Mouse (Mus musculus): ENCODE measurements at regions not wholly inside any gene's neighbourhood (a gene's known extent, or its start where the extent isn't known, plus 50 kb on each side); places are given as distances from the start of the nearest gene placed in this dataset.
"Not testable (repeated sequence)": the region's sequence is repeated elsewhere in the genome, so short reads cannot be mapped to it uniquely, and the experiment has no call there.

- DNase-seq (ENCODE audit: low spot score): peak; percentile 67
Measured at GRCm38 (mm10) chr10:86636953-86637376, 68.3 kb downstream of the Hsp90b1 start.

GRCm38 (mm10) chr10:86636515-86636914, 68.8 kb downstream of the Hsp90b1 start:
- DNase-seq (ENCODE audit: low spot score): not testable (repeated sequence)

GRCm38 (mm10) chr10:86626734-86627133, 78.6 kb downstream of the Hsp90b1 start:
- DNase-seq (ENCODE audit: low spot score): not testable (repeated sequence)

- DNase-seq (ENCODE audit: low spot score): not testable (repeated sequence)
Measured at GRCm38 (mm10) chr10:86617958-86618664, 87.2 kb downstream of the Hsp90b1 start.

- DNase-seq (ENCODE audit: low spot score): not testable (repeated sequence)
Measured at GRCm38 (mm10) chr10:86612341-86612740, 93.0 kb downstream of the Hsp90b1 start.

GRCm38 (mm10) chr10:86610027-86610426, 95.3 kb downstream of the Hsp90b1 start:
- DNase-seq (ENCODE audit: low spot score): not testable (repeated sequence)

GRCm38 (mm10) chr10:86600843-86601242, 102.1 kb upstream of the Syn3 start:
- DNase-seq (ENCODE audit: low spot score): not testable (repeated sequence)

- DNase-seq (ENCODE audit: low spot score): not testable (repeated sequence)
Measured at GRCm38 (mm10) chr10:86599991-86600390, 101.3 kb upstream of the Syn3 start.

GRCm38 (mm10) chr10:86590211-86590610, 91.5 kb upstream of the Syn3 start:
- not testable (repeated sequence) for DNase-seq (ENCODE audit: low spot score)

GRCm38 (mm10) chr10:86566875-86567274, 68.2 kb upstream of the Syn3 start:
- DNase-seq (ENCODE audit: low spot score): not testable (repeated sequence)

GRCm38 (mm10) chr10:86555843-86556242, 57.1 kb upstream of the Syn3 start:
- no peak for DNase-seq (ENCODE audit: low spot score)
